Mouse (Mus musculus): ENCODE results near the gene 1190005I06Rik. TPM values are rescaled to one million over a fixed set of nuclear protein-coding genes. Genes with fewer than 3 reads are reported as not detected.
A peak's percentile ranks its signal among the peaks of the same experiment; 100 is the strongest.

Gene 1190005I06Rik
- polyA plus RNA-seq, 2 experiments: 0.28 to 0.86 TPM

DNA sequence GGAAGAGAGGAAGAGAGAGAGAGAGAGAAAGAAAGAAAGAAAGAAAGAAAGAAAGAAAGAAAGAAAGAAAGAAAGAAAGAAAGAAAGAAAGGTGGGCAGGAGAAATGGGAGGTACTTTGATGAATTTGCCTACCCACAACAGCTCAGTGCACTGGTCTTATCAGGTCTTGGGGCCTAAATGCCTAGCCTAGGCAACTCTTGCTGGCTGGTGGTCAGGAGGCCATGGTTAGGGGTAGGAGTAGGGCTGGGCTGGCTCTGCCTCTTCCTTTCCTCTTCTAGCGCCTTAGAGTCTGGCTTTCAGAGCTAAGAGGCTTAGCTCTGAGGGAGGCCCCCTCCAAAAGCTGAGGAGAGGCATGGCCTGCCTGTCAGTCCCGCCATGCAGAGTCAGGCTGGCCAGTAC, 23.8 kb downstream of the 1190005I06Rik start:
- H3K36me3 ChIP-seq (replicated peaks; ENCODE audit: control insufficient read depth, insufficient read depth, low read depth): no peaks in the 10 kb centered on the region
- no peaks in the 10 kb centered on the region for H3K9me3 ChIP-seq (ENCODE audit: control insufficient read depth, low read length)
- H3K4me1 ChIP-seq (replicated peaks; ENCODE audit: control insufficient read depth in 2 of 2, insufficient read depth in 2 of 2, low read length in 1 of 2): peaks cover 0 to 10% of the 10 kb centered on the region in 2 experiments; a peak in 1 of 4 replicates
- 25% methylated on average over 2 of the region's 2 CpGs for WGBS (ENCODE audit: insufficient replicate concordance)
- DNase-seq (ENCODE audit: low read depth in 3 of 3, low spot score in 3 of 3) (no peak), ATAC-seq (ENCODE audit: insufficient read depth) (peak; percentile 47; the same call in 1 of the 2 replicates)
- H3K4me3 ChIP-seq (ENCODE audit: insufficient read depth in 1 of 2, low read depth in 2 of 2, low read length in 2 of 2): no peak overlapping the region
- no peak overlapping the region for H3K27ac ChIP-seq
- H3K9ac ChIP-seq (replicated peaks): no peak overlapping the region
- no peak overlapping the region for H3K4me2 ChIP-seq (ENCODE audit: low read depth)
- TF ChIP-seq EP300 (IDR thresholded peaks at IDR 0.05; ENCODE audit: low read depth) (no peak), CTCF (IDR thresholded peaks at IDR 0.05; ENCODE audit: low read depth) (no peak)
- H3K27me3 ChIP-seq (ENCODE audit: control insufficient read depth, insufficient read depth, low read length): no peaks in the 10 kb centered on the region

GRCm38 (mm10) chr8:120622161-120622560, 25.3 kb downstream of the 1190005I06Rik start:
- no peak overlapping the region for H3K27ac ChIP-seq
- H3K36me3 ChIP-seq (replicated peaks; ENCODE audit: control insufficient read depth, insufficient read depth, low read depth): no peaks in the 10 kb centered on the region
- peaks cover 0 to 10% of the 10 kb centered on the region in 2 experiments; a peak in 1 of 4 replicates for H3K4me1 ChIP-seq (replicated peaks; ENCODE audit: control insufficient read depth in 2 of 2, insufficient read depth in 2 of 2, low read length in 1 of 2)
- H3K27me3 ChIP-seq (ENCODE audit: control insufficient read depth, insufficient read depth, low read length): no peaks in the 10 kb centered on the region
- no peak for DNase-seq (ENCODE audit: low read depth in 3 of 3, low spot score in 3 of 3)
- H3K9me3 ChIP-seq (ENCODE audit: control insufficient read depth, low read length): no peaks in the 10 kb centered on the region
- no peak for TF ChIP-seq CTCF (IDR thresholded peaks at IDR 0.05; ENCODE audit: low read depth)
- TF ChIP-seq EP300 (IDR thresholded peaks at IDR 0.05; ENCODE audit: low read depth): no peak
- 69% methylated on average over 14 of the region's 14 CpGs for WGBS (ENCODE audit: insufficient replicate concordance)
- H3K4me3 ChIP-seq (ENCODE audit: insufficient read depth in 1 of 2, low read depth in 2 of 2, low read length in 2 of 2): no peak overlapping the region
- ATAC-seq (ENCODE audit: insufficient read depth): no peak
- no peak overlapping the region for H3K9ac ChIP-seq (replicated peaks)
- H3K4me2 ChIP-seq (ENCODE audit: low read depth): no peak overlapping the region

GRCm38 (mm10) chr8:120620441-120620840, 27.0 kb downstream of the 1190005I06Rik start:
- DNase-seq (ENCODE audit: low read depth in 3 of 3, low spot score in 3 of 3) (no peak), ATAC-seq (ENCODE audit: insufficient read depth) (peak; percentile 19; the same call in 1 of the 2 replicates)
- TF ChIP-seq CTCF (IDR thresholded peaks at IDR 0.05; ENCODE audit: low read depth) (no peak), EP300 (IDR thresholded peaks at IDR 0.05; ENCODE audit: low read depth) (no peak)
- Histone ChIP-seq H3K27ac (no peak overlapping the region), H3K4me3 (ENCODE audit: insufficient read depth in 1 of 2, low read depth in 2 of 2, low read length in 2 of 2) (no peak overlapping the region), H3K4me1 (replicated peaks; ENCODE audit: control insufficient read depth in 2 of 2, insufficient read depth in 2 of 2, low read length in 1 of 2) (peaks cover 0 to 10% of the 10 kb centered on the region in 2 experiments; a peak in 1 of 4 replicates), H3K9ac (replicated peaks) (no peak overlapping the region), H3K36me3 (replicated peaks; ENCODE audit: control insufficient read depth, insufficient read depth, low read depth) (no peaks in the 10 kb centered on the region), H3K4me2 (ENCODE audit: low read depth) (no peak overlapping the region), H3K9me3 (ENCODE audit: control insufficient read depth, low read length) (no peaks in the 10 kb centered on the region), H3K27me3 (ENCODE audit: control insufficient read depth, insufficient read depth, low read length) (no peaks in the 10 kb centered on the region)
- WGBS (ENCODE audit: insufficient replicate concordance): 46% methylated on average over 7 of the region's 7 CpGs

DNA sequence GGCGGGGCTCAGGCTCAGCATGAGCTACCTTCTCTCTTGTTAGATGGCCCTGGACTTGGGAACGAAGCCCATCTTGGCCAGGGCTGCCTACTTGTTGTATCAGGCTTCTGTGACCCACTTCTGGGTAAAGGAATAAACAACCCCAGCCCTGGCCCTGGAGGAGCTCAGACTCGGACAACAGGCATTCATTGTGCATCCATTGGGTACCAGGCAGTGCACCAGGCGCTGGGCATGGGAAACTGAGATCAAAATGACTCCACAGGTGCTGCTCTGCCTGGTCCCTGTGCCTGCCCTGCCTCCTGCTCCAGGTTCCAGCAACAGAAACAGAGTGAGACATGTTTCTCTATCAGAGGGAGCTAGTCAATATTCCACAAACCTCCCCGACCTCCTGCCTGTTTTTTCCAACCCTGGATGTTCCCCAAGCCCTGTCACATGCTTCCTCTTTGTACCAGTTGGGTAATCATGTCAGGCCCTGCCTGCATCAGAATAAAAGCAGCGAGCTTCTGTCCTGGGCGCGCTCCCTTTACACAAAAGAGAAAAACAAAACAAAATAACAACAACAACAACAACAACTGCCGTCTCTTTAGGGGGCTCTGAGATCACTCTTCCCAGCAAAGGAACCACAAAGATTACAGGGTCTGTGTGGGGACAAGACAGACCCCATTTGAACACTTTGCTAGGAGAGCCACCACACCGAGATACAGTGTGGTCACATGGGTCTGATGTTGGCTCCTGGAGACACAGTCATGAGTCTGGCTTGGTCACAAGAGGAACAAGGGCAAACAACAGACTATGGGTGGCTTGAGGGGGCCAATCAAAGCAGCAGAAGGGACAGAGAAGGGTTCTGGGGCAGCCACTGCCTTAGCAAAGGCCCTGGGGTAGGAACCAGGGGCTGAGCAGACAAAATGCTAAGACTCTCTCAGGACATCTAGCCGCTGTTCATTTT, 27.9 kb downstream of the 1190005I06Rik start:
- ATAC-seq (ENCODE audit: insufficient read depth): no peak; the same call in 1 of the 2 replicates
- WGBS (ENCODE audit: insufficient replicate concordance): 62% methylated on average over 11 of the region's 11 CpGs
- H3K4me3 ChIP-seq (ENCODE audit: insufficient read depth in 1 of 2, low read depth in 2 of 2, low read length in 2 of 2): no peak overlapping the region
- DNase-seq (ENCODE audit: low read depth in 3 of 3, low spot score in 3 of 3): no peak
- H3K27ac ChIP-seq: no peak overlapping the region
- no peak for TF ChIP-seq CTCF (IDR thresholded peaks at IDR 0.05; ENCODE audit: low read depth)
- no peak for TF ChIP-seq EP300 (IDR thresholded peaks at IDR 0.05; ENCODE audit: low read depth)
- H3K36me3 ChIP-seq (replicated peaks; ENCODE audit: control insufficient read depth, insufficient read depth, low read depth): no peaks in the 10 kb centered on the region
- no peaks in the 10 kb centered on the region for H3K9me3 ChIP-seq (ENCODE audit: control insufficient read depth, low read length)
- no peak overlapping the region for H3K9ac ChIP-seq (replicated peaks)
- H3K4me2 ChIP-seq (ENCODE audit: low read depth): no peak overlapping the region
- no peaks in the 10 kb centered on the region for H3K27me3 ChIP-seq (ENCODE audit: control insufficient read depth, insufficient read depth, low read length)
- H3K4me1 ChIP-seq (replicated peaks; ENCODE audit: control insufficient read depth in 2 of 2, insufficient read depth in 2 of 2, low read length in 1 of 2): peaks cover 0 to 10% of the 10 kb centered on the region in 2 experiments; a peak in 1 of 4 replicates

GRCm38 (mm10) chr8:120618110-120618509, 29.3 kb downstream of the 1190005I06Rik start:
- WGBS (ENCODE audit: insufficient replicate concordance): 0% methylated on average over 6 of the region's 6 CpGs
- peak; percentile 32 to 44 (median 39) for DNase-seq (ENCODE audit: low read depth in 3 of 3, low spot score in 3 of 3)
- no peak for ATAC-seq (ENCODE audit: insufficient read depth)
- no peak overlapping the region for H3K27ac ChIP-seq
- no peaks in the 10 kb centered on the region for H3K9me3 ChIP-seq (ENCODE audit: control insufficient read depth, low read length)
- H3K4me1 ChIP-seq (replicated peaks; ENCODE audit: control insufficient read depth in 2 of 2, insufficient read depth in 2 of 2, low read length in 1 of 2): peaks cover 0 to 4% of the 10 kb centered on the region in 2 experiments; a peak in 1 of 4 replicates
- no peaks in the 10 kb centered on the region for H3K36me3 ChIP-seq (replicated peaks; ENCODE audit: control insufficient read depth, insufficient read depth, low read depth)
- no peak overlapping the region for H3K4me3 ChIP-seq (ENCODE audit: insufficient read depth in 1 of 2, low read depth in 2 of 2, low read length in 2 of 2)
- H3K9ac ChIP-seq (replicated peaks): no peak overlapping the region
- TF ChIP-seq EP300 (IDR thresholded peaks at IDR 0.05; ENCODE audit: low read depth): no peak
- TF ChIP-seq CTCF (IDR thresholded peaks at IDR 0.05; ENCODE audit: low read depth): peak; percentile 95
- H3K4me2 ChIP-seq (ENCODE audit: low read depth): no peak overlapping the region
- H3K27me3 ChIP-seq (ENCODE audit: control insufficient read depth, insufficient read depth, low read length): no peaks in the 10 kb centered on the region

All from liver, embryonic 14.5 days (tissue).